Mouse (Mus musculus): ENCODE data around the gene Ptprcap.
"Not testable (repeated sequence)": the region's sequence is repeated elsewhere in the genome, so short reads cannot be mapped to it uniquely, and the experiment has no call there.

Ptprcap gene

GRCm38 (mm10) chr19:4125741-4126696 is 27.4 kb upstream of the Ptprcap start, which contains the start of gene Aip:
Aip (minus strand) TSS chr19:4125858.
- peak; percentile 98 to 99 for DNase-seq

GRCm38 (mm10) chr19:4126759-4127495 is 26.5 kb upstream of the Ptprcap start:
- no peak for DNase-seq

GRCm38 (mm10) chr19:4129462-4129861 is 23.9 kb upstream of the Ptprcap start:
- no peak for DNase-seq

GRCm38 (mm10) chr19:4130106-4130505 is 23.3 kb upstream of the Ptprcap start:
- DNase-seq = no peak

GRCm38 (mm10) chr19:4131075-4131474 is 22.3 kb upstream of the Ptprcap start:
- DNase-seq = no peak

- DNase-seq = no peak
Observed at GRCm38 (mm10) chr19:4131768-4132167, 21.6 kb upstream of the Ptprcap start.

GRCm38 (mm10) chr19:4134354-4134753 is 19.1 kb upstream of the Ptprcap start:
- DNase-seq = no peak

- not testable (repeated sequence) for DNase-seq
Observed at GRCm38 (mm10) chr19:4135229-4135962, 18.0 kb upstream of the Ptprcap start.

- not testable (repeated sequence) for DNase-seq
Observed at GRCm38 (mm10) chr19:4135963-4136345, 17.4 kb upstream of the Ptprcap start.

- DNase-seq = no peak
Observed at GRCm38 (mm10) chr19:4136463-4136862, 16.9 kb upstream of the Ptprcap start.

GRCm38 (mm10) chr19:4137913-4138312 is 15.5 kb upstream of the Ptprcap start:
- no peak for DNase-seq

- no peak for DNase-seq
Observed at GRCm38 (mm10) chr19:4139446-4139845, 14.0 kb upstream of the Ptprcap start, which contains the start of gene Gpr152. Gpr152 (plus strand) TSS chr19:4139787.

GRCm38 (mm10) chr19:4140147-4140546 is 13.3 kb upstream of the Ptprcap start:
- DNase-seq = no peak

GRCm38 (mm10) chr19:4142416-4143173 is 10.8 kb upstream of the Ptprcap start:
- DNase-seq = no peak

GRCm38 (mm10) chr19:4143759-4144268 is 9.6 kb upstream of the Ptprcap start, which contains the start of gene Cabp4:
Cabp4 (minus strand) TSS chr19:4144033.
- no peak for DNase-seq

GRCm38 (mm10) chr19:4144550-4145498 is 8.6 kb upstream of the Ptprcap start:
- peak in 1 of 2 experiments; percentile 61 for DNase-seq

GRCm38 (mm10) chr19:4145936-4146335 is 7.5 kb upstream of the Ptprcap start:
- no peak for DNase-seq

GRCm38 (mm10) chr19:4146366-4147021 is 6.9 kb upstream of the Ptprcap start:
- DNase-seq = no peak

- DNase-seq = no peak
Observed at GRCm38 (mm10) chr19:4147022-4147405, 6.4 kb upstream of the Ptprcap start.

All from spleen, adult 18-20 months (tissue).